Mouse (Mus musculus) heart, adult 11 months (tissue): ENCODE measurements around the gene Tipin.

Experiments
- DNase-seq: peaks from one replicate; pipeline ENCODE4 v3.0.0; 2022

Tipin gene

DNA sequence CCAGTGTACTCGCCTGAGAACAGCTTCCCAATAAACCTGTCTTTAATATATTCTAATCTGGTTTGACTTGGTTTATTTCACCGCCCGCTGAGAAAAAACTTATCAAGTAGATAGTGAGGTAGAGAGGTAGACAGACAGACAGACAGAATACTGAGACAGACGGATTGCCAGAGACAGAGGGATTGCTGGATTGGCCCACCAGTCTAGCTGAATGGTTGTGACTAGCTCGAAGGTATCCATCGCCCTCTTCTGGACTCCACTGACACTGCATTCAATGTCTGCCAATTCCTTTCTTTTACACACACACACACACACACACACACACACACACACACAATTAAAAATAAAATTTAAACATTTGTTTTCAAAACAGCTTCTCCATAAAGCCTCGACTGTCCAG lies 8.8 kb upstream of the Tipin start:
- DNase-seq: peak; percentile 81

DNA sequence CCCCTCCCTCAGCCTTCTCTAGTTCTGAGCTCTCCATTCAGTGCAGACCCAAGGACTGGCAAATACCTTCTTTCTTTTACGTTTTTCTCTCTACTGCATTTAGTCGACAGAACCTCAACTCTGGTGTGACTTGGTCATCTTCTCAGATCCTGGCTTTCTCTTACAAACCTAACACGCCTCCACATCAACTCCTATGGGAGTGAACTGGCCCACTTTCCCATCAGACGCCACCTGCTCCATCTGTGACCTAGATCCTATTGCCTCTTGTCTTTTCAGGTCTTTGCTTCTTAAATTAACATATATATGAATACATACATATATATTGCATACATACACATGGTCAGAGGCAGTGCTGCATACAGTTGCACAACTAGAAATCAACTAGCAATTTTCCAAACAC lies 7.6 kb upstream of the Tipin start:
- DNase-seq: no peak

DNA sequence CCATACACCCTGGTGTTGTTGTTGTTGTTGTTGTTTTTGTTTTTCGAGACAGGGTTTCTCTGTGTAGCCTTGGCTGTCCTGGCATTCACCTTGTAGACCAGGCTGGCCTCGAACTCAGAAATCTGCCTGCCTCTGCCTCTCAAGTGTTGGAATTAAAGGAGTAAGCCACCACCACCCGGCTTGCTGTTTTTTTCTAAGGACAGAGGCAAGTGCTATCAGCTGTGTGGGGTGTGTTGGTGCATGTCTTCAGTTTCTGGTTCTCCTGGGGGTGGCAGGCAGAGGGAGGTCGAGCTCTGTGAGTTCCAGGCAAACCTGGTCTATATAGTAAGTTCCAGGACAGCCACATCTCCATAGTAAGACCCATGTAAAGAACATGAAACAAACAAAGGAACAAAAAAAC lies 7.1 kb upstream of the Tipin start:
- peak; percentile 64 for DNase-seq

DNA sequence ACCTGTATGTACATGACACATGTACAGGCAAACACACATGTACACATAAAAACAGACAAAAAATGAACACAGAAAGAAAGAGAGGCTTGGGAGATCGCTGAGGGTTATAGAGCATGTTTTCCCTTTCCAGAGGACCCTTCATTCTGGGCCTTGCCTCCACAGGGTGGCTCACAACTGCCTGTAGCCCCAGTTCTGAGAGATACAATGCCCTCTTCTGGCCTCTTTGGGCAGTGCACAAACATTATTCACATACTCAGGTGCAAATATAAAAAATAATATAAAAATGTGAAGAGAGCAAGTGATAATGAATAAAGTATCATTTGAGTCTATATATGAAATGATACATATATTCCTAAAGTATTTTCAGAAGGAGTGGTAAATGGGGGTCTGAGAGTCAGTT lies 6.5 kb upstream of the Tipin start:
- DNase-seq: peak; percentile 43

DNA sequence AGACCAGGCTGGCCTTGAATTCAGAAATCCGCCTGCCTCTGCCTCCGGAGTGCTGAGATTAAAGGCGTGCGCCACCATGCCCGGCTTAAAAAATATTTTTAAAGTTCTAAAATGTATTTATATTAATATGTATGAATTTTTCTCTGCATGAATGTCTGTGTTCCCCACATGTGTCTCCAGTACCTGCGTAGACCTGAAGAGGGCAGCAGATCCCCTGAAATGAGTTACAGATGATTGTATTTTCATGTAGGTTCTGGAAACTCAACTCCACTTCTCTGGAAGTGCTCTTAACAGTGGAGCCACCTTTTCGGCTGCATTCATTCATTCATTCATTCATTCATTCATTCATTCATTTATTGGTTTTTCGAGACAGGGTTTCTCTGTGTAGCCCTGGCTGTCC lies 3.7 kb upstream of the Tipin start:
- DNase-seq: peak; percentile 90

DNA sequence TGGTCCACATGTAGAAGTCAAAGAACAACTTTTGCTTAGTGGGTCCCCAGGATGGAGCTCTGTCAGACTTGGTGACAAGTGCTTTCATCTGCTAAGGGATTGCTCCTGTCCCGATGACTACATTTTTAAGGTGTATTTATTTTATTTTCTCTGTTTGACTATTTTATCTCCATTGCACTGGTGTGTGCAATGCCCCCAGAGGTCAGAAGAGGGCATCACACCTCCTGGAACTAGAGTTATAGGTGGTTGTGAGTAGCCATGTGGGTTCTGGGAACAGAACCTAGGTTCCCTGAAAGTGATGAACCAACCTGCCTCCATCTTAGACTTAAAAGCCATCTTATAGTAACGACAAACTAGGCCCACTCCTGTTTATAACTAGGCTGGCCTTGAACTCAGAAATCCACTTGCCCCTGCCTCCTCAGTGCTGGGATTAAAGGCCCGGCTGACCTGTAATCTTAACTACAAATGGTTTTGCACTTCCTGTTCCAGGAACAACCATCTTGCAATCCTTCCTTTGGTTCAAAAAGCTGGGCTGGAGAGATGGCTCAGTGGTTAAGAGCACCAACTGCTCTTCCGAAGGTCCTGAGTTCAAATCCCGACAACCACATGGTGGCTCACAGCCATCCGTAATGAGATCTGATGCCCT lies 2.6 kb upstream of the Tipin start:
- DNase-seq: no peak

DNA sequence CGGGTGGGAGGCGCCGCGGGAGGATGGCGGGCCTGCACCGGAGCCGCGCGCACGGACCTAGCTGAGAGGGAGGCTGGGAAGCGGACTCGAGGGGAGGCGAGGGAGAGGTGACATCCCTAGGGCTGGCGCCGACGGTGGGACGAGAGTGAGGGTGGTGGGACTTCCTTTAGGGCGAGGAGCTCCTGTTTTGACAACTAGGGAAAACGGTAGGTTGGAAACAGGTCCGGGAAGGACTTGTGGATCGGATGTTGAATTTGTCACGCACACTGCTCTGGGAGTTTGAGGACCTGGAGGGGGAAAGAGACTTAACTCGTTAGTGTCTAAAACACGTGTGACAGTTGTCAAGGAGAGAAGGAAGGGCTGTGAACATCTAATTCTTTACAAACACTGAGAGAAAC lies 399 bp downstream of the Tipin start:
- no peak for DNase-seq

DNA sequence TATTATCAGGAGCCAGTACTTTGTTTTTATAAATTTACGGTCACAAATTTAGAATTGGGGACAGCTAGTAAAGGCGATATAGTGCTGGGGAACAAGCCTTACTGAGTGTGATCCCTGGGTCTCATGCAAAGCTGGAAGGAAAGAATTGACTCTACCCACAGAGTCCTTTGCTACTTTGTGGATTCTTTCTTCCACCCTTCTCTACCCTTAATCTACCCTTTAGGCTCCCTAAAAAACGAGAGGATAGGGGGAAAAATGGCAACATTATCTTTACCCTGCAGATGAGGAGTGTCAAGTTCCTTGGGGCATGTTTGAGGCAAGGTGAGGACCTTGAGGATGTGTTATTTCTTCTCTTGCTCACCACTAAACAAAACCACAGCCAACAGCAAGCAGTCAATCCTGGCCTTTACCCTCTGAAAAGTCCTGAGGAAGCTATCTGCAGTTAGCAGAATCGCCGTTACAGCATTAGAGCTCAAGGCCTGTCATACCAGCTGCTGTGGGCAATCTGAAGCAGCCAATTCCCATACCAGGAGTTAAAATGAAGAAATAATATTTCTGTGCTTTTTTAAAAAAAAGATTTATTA lies 1.1 kb downstream of the Tipin start:
- no peak for DNase-seq

DNA sequence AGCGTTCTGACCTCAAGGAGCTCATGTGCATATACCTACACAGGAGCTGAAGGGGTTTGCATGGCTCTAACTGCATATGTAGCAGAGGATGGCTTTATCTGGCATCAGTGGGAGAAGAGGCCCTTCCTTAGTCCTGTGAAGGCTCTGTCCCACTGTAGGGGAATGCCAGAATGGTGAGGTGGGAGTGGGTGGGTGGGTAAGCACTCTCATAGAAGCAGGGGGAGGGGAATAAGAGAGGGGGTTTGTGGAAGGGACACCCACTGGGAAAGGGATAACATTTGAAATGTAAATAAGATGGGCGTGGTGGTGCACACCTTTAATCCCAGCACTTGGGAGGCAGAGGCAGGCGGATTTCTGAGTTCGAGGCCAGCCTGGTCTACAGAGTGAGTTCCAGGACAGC lies 21.7 kb downstream of the Tipin start:
- peak; percentile 15 for DNase-seq

DNA sequence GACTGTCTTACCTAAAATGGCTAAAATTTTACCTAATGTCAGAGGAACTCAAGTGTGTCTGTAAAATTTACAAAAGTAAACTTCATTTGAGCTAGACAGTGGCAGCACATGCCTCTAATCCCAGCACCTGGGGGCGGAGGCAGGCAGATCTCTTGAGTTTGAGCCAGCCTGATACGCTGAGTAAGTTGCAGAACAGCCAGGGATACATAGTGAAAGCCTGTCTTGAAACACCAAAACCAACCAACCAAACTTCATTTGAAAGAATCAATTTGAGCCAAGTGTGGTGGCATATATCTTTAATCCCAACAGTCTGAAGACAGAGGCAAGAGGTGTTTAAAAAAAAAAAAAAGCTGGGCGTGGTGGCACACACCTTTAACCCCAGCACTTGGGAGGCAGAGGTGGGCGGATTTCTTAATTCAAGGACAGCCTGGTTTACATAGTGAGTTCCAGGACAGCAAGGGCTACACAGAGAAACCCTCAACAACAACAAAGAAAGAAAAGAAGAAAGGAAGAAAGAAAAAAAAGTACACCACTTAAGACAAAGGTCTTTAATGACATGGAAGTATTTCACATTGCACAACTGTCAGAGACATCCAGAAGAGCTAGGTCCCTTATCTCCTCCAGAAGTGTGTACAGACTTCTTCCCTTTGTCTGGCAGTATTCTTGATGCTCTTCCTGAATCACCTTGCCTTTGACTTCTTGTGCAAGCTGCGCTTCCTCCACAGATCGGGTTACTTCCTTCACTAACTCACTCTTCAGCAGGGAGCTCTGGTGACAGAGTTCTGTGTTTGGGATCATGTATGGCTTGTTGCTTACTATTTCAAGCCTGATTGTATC lies 25.3 kb downstream of the Tipin start:
- DNase-seq: peak; percentile 66

DNA sequence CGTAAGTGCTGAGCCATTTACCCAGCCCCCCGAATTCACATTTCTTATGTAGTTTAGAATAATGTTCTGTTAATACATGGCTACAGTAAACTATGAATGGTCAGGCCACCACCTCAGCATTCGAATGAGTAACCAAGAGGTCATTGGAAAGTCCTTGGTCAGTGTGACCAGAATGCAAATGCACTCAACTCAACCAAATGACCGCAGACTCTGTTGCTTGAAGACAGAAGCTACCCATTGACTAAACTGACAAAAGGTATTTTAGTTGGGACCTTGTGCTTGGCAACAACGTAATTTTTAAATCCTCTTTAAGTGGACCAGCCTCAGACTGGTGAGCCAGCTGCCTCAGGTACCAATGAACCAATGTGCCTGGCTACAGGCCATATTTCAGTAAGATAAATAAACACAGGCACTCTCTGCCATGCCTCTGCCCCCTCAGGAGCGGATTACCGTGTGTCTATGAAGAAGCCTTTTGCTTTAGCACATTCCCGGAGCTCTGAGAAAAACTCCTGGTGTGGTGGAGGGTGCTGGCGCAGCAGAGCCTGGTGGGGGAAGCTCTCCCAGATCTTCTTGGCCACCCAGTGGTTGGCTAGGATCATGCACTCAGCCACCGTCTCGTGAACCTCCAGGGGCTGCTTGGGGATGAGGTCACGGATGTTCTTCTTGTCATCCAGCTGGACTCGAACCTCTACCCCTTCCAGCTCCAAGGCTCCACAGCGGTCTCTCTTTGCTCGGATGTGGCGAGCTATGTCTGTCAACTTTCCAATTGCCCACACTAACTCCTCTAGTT lies 29.8 kb downstream of the Tipin start:
- peak; percentile 62 for DNase-seq

DNA sequence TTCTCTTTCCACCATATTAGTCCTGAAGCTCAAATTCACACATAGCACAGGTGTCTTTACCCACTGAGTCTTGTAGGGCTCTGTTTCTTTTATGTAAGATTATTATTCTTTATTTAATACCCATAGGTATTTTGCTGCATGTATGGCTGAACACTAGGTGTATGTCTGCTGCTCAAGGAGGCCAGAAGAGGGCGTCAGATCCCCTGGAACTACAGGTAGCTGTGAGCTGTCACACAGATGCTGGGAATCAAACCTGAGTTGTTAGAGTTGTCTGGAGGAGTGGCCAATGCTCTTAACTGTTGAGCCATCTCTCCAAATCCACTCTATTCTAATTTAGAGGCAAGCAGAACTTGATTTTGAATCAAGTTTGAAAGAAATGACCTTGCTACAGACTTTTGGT lies 30.7 kb downstream of the Tipin start:
- peak; percentile 21 for DNase-seq

DNA sequence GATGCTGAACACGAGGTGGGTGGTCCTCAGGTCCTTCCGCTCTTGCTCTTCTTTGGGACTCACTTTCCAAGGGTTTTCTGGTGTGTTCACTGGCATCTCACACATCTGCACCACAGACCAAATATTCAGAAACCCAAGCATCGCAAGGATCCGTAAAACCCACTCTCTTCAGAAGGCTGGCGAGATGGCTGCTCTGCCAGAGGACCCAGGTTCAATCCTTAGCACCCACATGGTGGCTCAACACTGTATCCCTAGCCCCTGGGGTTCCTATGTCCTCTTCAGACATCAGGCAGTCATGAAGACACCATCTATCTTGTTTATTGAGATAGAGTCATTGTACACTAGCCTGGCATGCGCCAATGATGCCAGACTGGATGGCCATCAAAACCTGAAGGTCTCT lies 33.3 kb downstream of the Tipin start:
- peak; percentile 64 for DNase-seq

DNA sequence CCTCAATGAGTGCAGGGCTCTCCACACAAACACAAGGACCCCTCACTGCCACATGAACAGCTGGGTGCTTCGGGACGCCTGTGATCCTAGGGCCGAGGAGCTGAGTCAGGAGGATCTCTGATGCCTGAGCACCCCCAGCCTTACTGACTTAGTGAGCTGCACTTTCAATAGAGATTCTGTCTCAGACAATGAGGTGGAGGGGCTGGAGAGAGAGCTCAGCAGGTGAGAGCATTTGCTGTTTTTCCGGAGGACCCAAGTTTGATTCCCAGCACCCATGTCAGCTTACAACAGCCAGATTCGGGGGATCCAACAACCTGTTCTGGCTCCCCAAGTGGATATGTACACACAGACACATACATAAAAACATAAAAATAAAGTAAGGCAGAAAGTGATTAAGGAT lies 35.6 kb downstream of the Tipin start:
- peak; percentile 57 for DNase-seq

DNA sequence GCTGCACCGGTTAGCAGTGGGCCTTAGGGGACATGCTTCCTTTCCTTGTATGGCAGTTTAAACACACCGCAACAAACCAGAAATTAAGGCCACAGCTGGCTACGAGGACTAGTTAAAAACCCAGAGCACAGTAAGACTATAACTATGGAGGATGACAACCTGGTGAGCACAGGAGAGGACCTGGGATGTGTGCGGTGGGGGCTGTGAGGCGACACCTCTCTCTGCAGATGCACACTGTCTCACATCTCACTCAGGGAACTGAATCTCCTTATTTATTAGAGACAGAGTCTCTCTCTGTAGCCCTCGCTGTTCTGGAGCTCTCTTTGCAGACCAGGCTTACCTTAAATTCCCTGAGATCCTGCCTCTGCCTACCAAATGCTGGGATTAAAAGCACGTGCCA lies 42.6 kb downstream of the Tipin start:
- peak; percentile 62 for DNase-seq

DNA sequence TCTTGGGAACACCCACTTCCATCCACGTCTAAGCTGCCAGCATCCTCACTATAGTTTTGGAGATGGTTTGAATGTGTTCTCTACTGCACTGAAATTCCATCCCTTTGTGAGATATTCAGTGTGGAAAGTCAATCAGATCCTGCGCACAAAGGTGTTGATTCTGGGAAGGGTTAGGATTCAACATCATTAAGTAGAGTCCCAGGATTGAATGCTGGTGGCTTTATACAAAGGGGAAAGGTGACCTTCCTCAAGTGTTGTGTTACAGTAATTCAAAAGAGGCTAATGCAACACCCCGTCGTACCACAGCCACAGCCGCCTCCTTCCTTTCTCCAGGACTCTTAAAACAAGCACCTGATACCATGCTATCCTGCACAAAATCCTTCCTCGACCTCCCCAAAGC lies 54.4 kb downstream of the Tipin start:
- no peak for DNase-seq

DNA sequence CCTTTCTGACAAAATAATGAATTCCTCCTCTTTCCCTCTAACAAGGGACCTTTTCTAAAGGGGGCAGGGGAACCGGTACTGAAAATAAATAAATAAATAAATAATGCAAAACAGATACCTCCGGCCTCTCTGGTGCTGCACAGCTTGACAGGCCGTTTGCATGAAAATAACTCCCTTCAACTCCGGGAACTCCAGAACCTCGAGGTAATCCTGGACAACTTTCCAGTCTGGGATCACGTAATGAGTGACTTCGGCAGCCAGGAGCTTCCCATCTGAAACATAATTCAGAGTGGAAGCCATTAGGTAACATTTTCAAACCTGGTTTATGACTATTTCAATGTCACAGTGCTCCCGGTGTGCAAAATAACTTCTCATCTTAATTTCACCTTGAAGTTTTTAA lies 58.0 kb downstream of the Tipin start:
- DNase-seq: no peak

DNA sequence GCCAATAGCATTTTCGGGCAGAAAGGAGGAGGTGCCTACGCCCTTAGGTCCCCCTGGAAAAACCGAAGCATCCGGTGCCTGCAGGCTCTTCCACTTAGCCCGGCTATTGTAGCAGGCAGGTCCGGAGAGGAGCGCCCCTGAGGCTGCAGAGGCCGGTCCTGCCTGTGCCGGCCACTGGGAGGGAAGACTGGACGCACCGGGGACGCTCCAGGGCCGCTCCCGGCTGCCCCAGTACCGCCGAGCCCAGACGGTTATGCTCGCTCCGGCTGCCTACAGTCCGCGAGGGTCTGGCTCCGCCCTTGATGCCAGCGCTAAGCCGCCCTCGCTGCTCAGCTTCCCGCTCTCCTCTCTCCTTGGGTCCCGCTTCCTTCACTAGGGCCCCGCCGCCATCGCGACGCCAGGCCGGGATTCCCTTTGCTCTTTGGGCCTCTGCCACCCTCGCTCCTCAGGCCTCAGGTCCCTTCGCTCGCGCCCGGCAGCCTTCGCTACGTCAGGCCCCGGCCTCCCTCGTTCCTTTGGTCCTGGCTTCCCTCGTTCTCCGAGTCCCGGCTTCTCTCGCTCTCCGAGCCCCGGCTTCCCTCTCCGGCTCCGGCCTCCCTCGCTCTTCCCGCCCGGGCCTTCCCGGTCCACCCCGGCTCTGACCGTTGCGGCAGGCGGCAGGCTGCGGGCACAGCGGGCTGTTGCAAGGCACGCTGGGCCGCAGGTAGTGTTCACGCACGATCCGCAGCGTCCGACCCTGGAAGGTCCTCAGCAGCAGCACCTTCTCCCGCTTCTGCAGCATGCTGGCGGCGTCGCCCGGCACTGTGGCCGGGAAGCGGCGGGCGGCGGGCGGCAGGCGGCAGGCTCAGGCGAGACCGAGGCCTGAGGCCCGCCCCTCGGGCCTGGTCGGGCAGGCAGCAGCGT lies 59.2 kb downstream of the Tipin start:
- DNase-seq: peak; percentile 98

DNA sequence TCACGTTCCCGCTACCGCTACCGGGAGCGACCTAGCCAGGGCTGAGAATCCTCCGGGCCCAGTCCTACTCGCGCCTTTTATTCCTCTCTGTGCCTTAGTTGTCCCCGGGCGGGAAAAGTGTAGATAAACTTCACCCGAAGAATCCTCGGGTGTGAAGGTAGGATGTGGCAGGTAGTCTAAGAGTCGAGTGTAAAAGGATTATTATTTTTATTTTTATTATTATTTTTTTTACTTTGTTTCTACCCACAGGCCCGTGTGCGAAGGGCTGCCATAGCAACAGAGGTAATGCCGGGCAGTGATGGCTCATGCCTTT lies 59.8 kb downstream of the Tipin start, which contains the start of gene Dis3l:
Dis3l (minus strand) TSS at position 35 of the 313 bp plus-strand sequence.
- DNase-seq: no peak

DNA sequence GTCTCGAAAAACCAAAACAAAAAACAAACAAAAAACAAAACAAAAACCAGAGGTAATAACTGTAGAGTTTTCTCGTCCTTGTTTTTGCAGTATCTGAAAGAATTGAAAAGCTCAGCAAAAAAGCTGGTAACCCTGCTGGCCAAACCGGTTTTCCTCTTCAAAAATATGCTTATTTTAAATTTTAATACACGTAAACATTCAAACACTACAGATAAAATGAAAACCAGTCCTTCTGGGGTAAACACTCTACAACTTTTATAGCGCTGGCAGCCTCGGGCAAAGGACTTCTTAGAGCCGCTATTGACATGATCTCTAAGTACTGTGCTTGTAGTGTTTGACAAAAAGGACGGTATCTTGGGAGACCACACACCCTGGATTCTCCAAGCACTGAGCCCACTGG lies 60.3 kb downstream of the Tipin start:
- no peak for DNase-seq

DNA sequence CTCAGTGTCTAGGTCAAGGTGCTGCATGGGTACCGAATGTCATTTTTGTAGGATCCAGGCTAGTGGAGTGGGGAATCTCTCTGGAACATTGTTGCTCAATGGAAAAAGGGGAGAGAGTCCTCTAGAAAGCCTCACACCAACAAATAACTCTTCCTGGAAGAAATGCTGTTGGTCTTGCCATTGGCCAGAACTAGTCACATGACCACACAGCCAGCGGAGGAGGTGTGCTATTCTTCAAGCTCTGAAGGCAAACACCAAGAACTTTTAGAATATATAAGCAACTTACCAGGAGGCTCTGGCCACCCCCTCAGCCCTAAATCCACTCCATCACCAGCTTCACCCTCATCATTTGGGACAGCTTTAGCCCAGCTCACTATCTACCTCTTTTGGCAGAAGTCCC lies 62.3 kb downstream of the Tipin start:
- DNase-seq: no peak

DNA sequence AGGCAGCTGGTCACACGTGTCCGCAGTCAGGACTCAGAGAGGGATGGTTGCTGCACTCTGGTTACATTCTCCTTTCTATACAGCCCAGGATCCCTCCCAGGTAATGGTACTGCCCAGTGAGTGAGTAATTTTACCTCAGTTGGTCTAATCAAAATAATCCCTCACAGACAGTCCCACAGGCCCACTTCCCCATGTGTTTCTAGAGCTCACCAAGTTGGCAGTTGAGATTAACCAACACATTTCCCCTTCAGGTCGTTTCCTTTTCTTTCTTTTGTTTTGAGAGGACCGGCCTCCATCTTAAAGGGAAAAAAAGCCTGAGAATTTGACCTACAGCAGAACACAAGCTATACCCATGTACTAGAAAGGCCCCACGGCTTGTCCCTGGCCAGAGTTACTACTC lies 64.5 kb downstream of the Tipin start:
- DNase-seq: no peak

DNA sequence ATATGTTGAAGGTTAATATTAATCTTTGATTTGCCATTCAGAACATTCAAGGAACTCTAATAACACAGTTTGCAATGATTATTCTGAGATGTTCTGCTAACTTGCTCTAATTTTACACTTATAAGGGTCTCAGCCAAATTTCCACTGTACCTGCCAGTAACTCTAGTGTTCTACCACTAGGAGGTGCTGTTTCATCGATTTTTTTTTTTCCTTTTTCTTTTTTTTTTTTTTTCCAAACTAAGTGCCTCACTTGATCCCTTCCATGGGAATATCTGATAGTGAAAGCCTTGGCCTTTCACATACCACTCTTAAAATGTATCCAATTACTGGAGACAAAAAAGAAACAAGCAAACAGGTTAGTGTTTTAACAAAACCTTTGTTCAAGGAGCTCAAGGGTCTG lies 66.0 kb downstream of the Tipin start:
- no peak for DNase-seq
